Mouse (Mus musculus) kidney, embryonic 16.5 days (tissue): ENCODE data around the gene Ncmap. TPM values are rescaled to one million over a fixed set of nuclear protein-coding genes. Genes with fewer than 3 reads are reported as not detected.

ENCODE experiments used
- ATAC-seq: fragments of 200-750 bp; cut with Nextera tagmentation; 2 replicates; pipeline ENCODE4 v1.8.0; 2017; ENCODE audit warnings: moderate TSS enrichment; ENCODE audit not compliant: low FRiP score, low TSS enrichment
- H3K27ac ChIP-seq: fragments of 300-500 bp; sonication (generic); 2 replicates; pipeline ENCODE4 v1.5.1; 2014; ENCODE audit warnings: low read length
- H3K27me3 ChIP-seq: fragments of 300-500 bp; sonication (generic); 2 replicates; pipeline ENCODE4 v1.6.1; 2014; ENCODE audit warnings: low read length, control low read depth, mixed read lengths; ENCODE audit not compliant: insufficient read depth
- H3K36me3 ChIP-seq: fragments of 300-500 bp; sonication (generic); 2 replicates; pipeline ENCODE4 v1.6.1; 2014; ENCODE audit warnings: low read length, control low read depth, mixed read lengths; ENCODE audit not compliant: insufficient read depth
- H3K4me1 ChIP-seq: fragments of 300-500 bp; sonication (generic); 2 replicates; pipeline ENCODE4 v1.6.1; 2014; ENCODE audit warnings: low read length, control low read depth, mixed read lengths; ENCODE audit not compliant: insufficient read depth
- H3K4me2 ChIP-seq: fragments of 300-500 bp; sonication (generic); replicated peaks from 2 replicates; pipeline ENCODE4 v1.6.1; 2014; ENCODE audit warnings: low read depth, low read length
- H3K4me3 ChIP-seq: fragments of 300-500 bp; sonication (generic); 2 replicates; pipeline ENCODE4 v1.5.1; 2014; ENCODE audit warnings: mild to moderate bottlenecking, low read length
- H3K9ac ChIP-seq: fragments of 300-500 bp; sonication (generic); replicated peaks from 2 replicates; pipeline ENCODE4 v1.6.1; 2014; ENCODE audit warnings: low read length
- H3K9me3 ChIP-seq: fragments of 300-500 bp; sonication (generic); 2 replicates; pipeline ENCODE4 v1.6.1; 2016; ENCODE audit warnings: low read length, control low read depth
- WGBS: fragments of 180-500 bp; shearing (Covaris S2); extraction: QIAGEN DNeasy Blood & Tissue Kit; methylation state at CpG from one replicate; pipeline ENCODE4 v1.1.7; 2014; 5-methylcytosine and 5-hydroxymethylcytosine counted together
- polyA plus RNA-seq: library from polyadenylated mRNA; unstranded; fragments of >200 nt; fragmentation: Nextera tagmentation; extraction: Ambion mirVana; gene quantifications from 2 replicates; pipeline ENCODE4 v1.2.1, GENCODE M21; 2015

The Ncmap gene
- polyA plus RNA-seq, 1 experiment from 2014 or later = 2.0 TPM

DNA sequence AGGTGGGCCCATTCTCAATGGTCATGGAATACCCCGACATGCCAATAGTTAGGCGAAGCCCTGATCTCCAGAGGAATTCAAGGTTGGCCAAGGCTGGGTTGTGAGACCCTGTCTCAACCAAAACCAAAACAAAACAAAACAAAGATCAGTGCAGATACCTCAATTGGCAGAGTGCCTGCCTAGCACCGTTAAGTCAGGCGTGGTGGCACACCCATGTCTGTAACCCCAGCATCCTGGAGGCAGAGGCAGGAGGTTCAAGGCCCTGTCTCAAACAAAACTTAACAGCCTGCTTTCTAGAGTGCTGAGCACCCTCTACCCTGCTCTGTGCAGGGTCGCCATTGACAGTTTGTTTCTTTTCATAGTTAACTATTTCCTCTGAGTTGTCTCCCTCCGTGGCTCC lies 7.0 kb downstream of the Ncmap start:
- Histone ChIP-seq H3K4me3 (no peak overlapping the region), H3K4me1 (0 out of 2 replicates have a peak, but pooled peaks cover 1% of the 10 kb centered on the region), H3K27me3 (no peaks in the 10 kb centered on the region), H3K36me3 (no peaks in the 10 kb centered on the region), H3K4me2 (no peak overlapping the region), H3K9me3 (peaks cover 3% of the 10 kb centered on the region; the same call in 1 of the 2 replicates), H3K27ac (no peak overlapping the region), H3K9ac (no peak overlapping the region)
- 48% methylated on average over 6 of the region's 6 CpGs for WGBS
- ATAC-seq = no peak

DNA sequence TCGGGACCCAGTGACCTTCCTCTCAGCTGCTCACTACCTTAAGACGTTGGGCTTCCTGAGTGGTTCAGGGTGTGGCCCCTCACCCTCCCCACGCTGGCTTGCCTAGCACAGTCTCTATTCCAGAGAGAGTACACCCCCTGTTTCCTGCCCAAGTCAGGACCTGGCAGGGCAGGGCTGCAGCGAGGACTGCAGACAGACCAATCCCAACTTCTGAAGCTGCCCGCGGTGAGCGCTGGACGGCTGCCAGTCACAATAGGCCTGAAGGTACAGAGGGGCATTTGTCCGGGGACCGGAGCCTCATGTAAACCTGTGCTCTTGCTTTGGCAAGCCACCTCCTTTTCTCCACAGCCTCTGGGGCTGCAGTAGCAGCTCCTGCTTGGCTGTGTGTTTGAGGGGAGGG lies 12.4 kb downstream of the Ncmap start:
- Histone ChIP-seq H3K9me3 (no peaks in the 10 kb centered on the region), H3K27me3 (no peaks in the 10 kb centered on the region), H3K4me3 (no peak overlapping the region), H3K4me1 (peaks cover 7% of the 10 kb centered on the region; the same call in 1 of the 2 replicates), H3K36me3 (no peaks in the 10 kb centered on the region), H3K27ac (no peak overlapping the region), H3K4me2 (no peak overlapping the region), H3K9ac (peak overlapping the region; percentile 26; the same call in 1 of the 2 replicates)
- 42% methylated on average over 10 of the region's 10 CpGs for WGBS
- peak; percentile 46 for ATAC-seq

DNA sequence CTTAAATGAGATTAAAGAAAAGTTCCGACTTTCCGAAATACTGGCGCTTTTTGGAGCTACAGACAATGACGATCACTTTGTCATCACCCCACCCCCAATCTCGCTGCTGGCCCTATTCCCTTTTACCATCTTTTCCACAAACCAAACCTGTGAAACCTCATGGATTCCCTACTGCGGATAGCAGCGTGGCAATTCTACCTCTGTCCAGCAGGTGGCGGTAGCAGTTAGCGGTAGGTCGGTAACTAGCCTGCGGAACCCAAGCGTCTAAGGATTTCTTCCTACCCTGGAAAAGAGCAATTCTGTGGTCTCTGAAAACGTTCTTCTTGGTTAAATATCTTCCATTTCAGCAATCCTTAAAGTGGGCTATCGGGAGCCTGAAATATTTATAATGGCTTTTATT lies 15.7 kb downstream of the Ncmap start:
- H3K4me2 ChIP-seq = no peak overlapping the region
- no peak for ATAC-seq
- no peak overlapping the region for H3K27ac ChIP-seq
- no peak overlapping the region for H3K4me3 ChIP-seq
- H3K9ac ChIP-seq = no peak overlapping the region
- H3K4me1 ChIP-seq = peaks cover 7% of the 10 kb centered on the region; the same call in 1 of the 2 replicates
- no peaks in the 10 kb centered on the region for H3K27me3 ChIP-seq
- H3K9me3 ChIP-seq = no peaks in the 10 kb centered on the region
- no peaks in the 10 kb centered on the region for H3K36me3 ChIP-seq
- 7% methylated on average over 14 of the region's 14 CpGs for WGBS

DNA sequence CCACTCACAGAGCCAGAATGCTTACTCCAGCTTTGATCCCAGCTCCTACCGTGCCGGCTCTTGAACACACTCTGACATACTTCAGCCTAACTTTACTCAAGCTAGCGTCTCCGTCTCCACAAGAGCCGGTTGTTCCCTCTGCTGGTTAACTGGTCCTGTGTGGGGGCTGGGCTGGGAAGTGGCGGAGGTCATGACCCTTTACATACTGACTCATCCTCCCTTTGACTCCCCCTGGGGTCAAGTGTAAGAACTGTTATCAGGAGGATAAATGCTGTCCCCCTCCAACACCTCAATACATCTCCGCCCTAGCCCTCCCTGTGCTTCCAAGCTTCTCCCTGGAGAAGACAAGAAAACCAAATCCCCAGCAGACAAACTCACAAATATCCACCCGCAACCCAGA lies 16.7 kb downstream of the Ncmap start:
- WGBS = 57% methylated on average over 8 of the region's 8 CpGs
- no peak overlapping the region for H3K4me2 ChIP-seq
- no peak for ATAC-seq
- no peaks in the 10 kb centered on the region for H3K9me3 ChIP-seq
- no peak overlapping the region for H3K27ac ChIP-seq
- no peaks in the 10 kb centered on the region for H3K36me3 ChIP-seq
- no peak overlapping the region for H3K9ac ChIP-seq
- H3K4me3 ChIP-seq = no peak overlapping the region
- H3K27me3 ChIP-seq = no peaks in the 10 kb centered on the region
- peaks cover 7% of the 10 kb centered on the region; the same call in 1 of the 2 replicates for H3K4me1 ChIP-seq

DNA sequence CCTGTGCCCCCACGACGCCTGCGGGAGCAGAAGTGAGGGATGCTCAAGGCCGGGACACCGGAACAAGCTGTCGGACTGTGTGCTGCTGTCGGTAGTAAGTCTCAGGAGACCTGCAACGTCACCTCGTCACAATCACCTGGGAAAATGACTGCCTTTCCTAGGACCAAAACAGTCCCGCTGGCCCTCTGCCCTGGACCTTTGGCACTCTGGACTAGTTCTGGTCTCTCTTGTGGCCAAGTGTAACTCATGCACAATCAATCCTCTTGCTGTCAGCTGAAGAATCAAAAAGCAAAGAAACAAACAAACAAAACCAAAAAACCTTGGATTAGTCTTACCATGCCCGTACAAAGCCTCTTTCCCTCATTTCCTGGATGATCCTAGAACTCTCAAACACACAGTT lies 20.8 kb downstream of the Ncmap start:
- no peaks in the 10 kb centered on the region for H3K36me3 ChIP-seq
- no peak overlapping the region for H3K4me2 ChIP-seq
- no peak overlapping the region for H3K9ac ChIP-seq
- H3K27me3 ChIP-seq = no peaks in the 10 kb centered on the region
- H3K4me1 ChIP-seq = no peaks in the 10 kb centered on the region
- no peak for ATAC-seq
- no peak overlapping the region for H3K4me3 ChIP-seq
- no peak overlapping the region for H3K27ac ChIP-seq
- WGBS = 78% methylated on average over 11 of the region's 11 CpGs
- H3K9me3 ChIP-seq = 0 out of 2 replicates have a peak, but pooled peaks cover 5% of the 10 kb centered on the region

DNA sequence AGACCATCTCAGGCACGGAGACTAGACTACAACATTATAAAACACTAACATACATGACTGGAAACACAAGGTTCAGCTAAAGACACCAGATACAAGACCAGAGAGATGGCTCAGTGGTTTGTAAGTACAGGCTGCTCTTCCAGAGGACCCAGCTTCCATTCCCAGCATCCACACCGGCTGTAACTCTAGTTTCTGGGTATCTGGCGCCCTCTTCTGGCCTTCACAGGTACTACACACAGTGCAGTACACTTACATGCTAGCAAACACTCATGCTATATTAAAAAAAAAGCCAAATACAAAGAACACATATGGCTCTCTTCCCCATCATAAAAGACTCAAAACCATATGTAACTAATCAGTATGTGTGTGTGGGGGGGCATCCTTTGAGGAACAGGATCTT lies 22.6 kb downstream of the Ncmap start:
- H3K4me1 ChIP-seq = no peaks in the 10 kb centered on the region
- 0 out of 2 replicates have a peak, but pooled peaks cover 5% of the 10 kb centered on the region for H3K9me3 ChIP-seq
- no peak overlapping the region for H3K9ac ChIP-seq
- 66% methylated on average over 3 of the region's 3 CpGs for WGBS
- ATAC-seq = no peak
- H3K4me2 ChIP-seq = no peak overlapping the region
- H3K36me3 ChIP-seq = no peaks in the 10 kb centered on the region
- H3K4me3 ChIP-seq = no peak overlapping the region
- no peaks in the 10 kb centered on the region for H3K27me3 ChIP-seq
- H3K27ac ChIP-seq = no peak overlapping the region

DNA sequence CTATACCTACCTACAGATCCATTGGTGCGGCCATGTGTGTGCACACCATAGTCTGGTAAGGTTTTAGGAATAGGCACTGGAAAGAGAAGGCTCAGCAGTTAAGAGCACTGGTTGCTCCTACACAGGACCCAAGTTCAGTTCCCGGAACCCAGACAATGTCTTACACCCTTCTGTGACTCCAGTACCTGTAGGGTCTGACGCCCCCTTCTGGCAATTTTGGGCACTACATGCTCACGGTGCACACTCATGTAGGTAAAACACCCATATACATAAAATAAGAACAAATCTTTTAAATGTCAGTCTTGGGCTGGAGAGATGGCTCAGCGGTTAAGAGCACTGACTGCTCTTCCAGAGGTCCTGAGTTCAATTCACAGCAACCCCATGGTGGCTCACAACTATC lies 24.7 kb downstream of the Ncmap start:
- H3K36me3 ChIP-seq = no peaks in the 10 kb centered on the region
- H3K27me3 ChIP-seq = no peaks in the 10 kb centered on the region
- H3K27ac ChIP-seq = no peak overlapping the region
- no peaks in the 10 kb centered on the region for H3K4me1 ChIP-seq
- H3K9me3 ChIP-seq = 0 out of 2 replicates have a peak, but pooled peaks cover 5% of the 10 kb centered on the region
- no peak overlapping the region for H3K4me3 ChIP-seq
- H3K9ac ChIP-seq = no peak overlapping the region
- no peak overlapping the region for H3K4me2 ChIP-seq
- 83% methylated on average over 5 of the region's 5 CpGs for WGBS
- ATAC-seq = no peak

DNA sequence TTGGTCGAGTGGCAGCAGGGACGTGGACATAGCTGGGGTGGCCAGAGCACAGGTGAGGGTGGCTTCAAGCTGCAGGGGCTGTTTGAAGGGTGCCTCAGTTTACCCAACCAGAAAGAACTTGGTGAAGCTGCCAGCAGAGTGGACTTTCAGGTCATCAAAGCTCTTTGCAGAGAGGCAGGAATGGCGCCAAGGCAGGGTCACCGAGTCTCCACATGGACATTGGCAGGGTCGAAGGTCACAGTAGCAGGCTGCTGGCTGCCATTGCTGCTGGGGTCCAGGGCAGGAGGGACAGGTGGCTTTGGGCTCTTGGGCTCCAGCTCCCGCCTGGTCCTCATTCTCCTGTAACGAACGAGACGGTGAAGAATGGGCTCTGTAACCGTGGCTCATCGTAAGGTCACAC lies 27.7 kb downstream of the Ncmap start:
- Histone ChIP-seq H3K36me3 (no peaks in the 10 kb centered on the region), H3K9me3 (0 out of 2 replicates have a peak, but pooled peaks cover 2% of the 10 kb centered on the region), H3K27ac (no peak overlapping the region), H3K9ac (no peak overlapping the region), H3K27me3 (no peaks in the 10 kb centered on the region), H3K4me1 (no peaks in the 10 kb centered on the region), H3K4me3 (no peak overlapping the region), H3K4me2 (no peak overlapping the region)
- ATAC-seq = no peak
- 71% methylated on average over 11 of the region's 11 CpGs for WGBS

DNA sequence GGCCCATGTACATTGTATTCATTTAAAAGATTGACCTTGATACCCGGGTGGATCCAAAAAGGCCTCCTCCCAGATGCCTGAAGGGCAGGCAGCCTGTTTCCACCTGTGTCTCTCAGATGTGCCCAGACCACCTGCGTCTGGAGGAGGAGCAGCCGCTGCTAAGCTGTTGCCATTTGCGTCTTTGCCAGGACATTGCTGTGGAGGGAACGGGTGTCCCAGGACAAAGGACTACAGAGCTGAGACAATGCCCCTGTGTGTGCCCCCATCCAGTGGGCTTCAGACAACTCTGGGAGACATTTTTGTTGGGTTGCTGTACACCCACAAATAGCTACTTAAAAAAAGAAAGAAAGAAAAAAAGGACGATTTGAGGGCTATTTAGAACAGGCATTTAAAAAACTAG lies 35.2 kb downstream of the Ncmap start:
- Histone ChIP-seq H3K27me3 (no peaks in the 10 kb centered on the region), H3K9ac (no peak overlapping the region), H3K9me3 (no peaks in the 10 kb centered on the region), H3K4me1 (no peaks in the 10 kb centered on the region), H3K4me2 (no peak overlapping the region), H3K4me3 (no peak overlapping the region), H3K36me3 (no peaks in the 10 kb centered on the region), H3K27ac (no peak overlapping the region)
- no peak for ATAC-seq
- 59% methylated on average over 6 of the region's 6 CpGs for WGBS

DNA sequence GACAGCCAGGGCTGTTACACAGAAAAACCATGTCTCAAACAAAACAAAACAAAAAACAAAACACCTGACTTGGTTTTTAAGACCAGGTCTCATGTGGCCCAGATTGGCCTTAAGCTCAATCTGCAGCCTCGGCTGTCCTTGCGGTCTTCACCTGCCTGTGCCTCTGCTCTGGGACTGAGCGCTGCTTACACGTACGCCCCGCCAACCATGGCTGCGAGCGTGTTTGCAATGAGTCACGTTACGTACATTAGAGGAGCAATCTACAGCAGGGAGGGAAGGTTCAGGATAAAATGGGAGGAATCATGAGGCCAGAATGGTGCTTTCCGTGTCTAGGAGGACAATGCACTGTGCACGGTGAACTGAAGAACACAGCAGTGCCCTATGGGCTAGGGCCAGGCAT lies 36.3 kb downstream of the Ncmap start:
- WGBS = 77% methylated on average over 12 of the region's 12 CpGs
- Histone ChIP-seq H3K4me3 (no peak overlapping the region), H3K36me3 (no peaks in the 10 kb centered on the region), H3K27me3 (no peaks in the 10 kb centered on the region), H3K9me3 (no peaks in the 10 kb centered on the region), H3K9ac (no peak overlapping the region), H3K27ac (no peak overlapping the region), H3K4me2 (no peak overlapping the region), H3K4me1 (no peaks in the 10 kb centered on the region)
- no peak for ATAC-seq
